Mouse (Mus musculus): Measurements from ENCODE around the gene Zswim2.

DNA sequence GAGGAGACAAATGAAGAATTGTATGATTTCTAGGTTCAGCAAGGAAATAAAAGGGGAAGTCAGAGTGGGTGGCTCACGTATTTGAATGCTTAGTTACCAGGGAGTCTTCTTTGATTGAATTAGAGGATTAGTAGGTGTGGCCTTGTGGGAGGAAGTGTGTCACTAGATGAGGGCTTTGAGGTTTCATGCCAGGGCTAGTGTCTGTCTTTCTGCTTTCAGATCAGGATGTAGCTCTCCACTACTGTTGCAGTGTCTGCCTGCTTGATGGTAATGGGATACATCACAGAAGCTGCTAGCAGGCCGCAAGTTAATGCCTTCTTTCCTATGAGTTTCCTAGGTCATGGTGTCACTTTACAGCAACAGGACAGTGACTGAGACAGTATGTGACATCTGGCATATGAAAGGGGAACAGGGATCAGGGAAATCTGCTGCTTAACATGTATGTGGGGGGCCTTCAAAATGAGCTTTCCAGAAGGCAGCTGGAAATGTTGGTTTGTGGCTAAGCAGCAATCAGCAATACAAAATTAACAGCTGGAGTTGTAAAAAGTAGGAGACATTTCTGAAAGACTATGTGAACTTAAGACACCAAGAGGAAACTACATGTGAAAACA is 11.4 kb downstream of the Zswim2 start:
- TF ChIP-seq POLR2A (IDR thresholded peaks at IDR 0.05; ENCODE audit: low read depth, low read length) (no peak), CTCF (IDR thresholded peaks at IDR 0.05; ENCODE audit: extremely low read depth, insufficient read depth, insufficient read length, insufficient replicate concordance) (no peak)

Measured in spleen, adult 2 months (tissue).